Comparison of ENCODE assay signal across 33 mouse cellular contexts in genomic region chr15:36402051-36402450, GRCm38 (mm10).
"Had no signal": no experiment of that assay in that cellular context is flagged by ENCODE, and none has a peak within 500 bp of the region (broad histone marks: within the 10 kb centered on the region; RNA-seq: fewer than 3 reads in every experiment).

No protein-coding gene starts in this region.

- H3K4me3 ChIP-seq: heart, embryonic 12.5 days; heart, embryonic 13.5 days; heart, embryonic 15.5 days; hindbrain, embryonic 10.5 days; hindbrain, embryonic 12.5 days; hindbrain, embryonic 13.5 days; hindbrain, embryonic 15.5 days; intestine, embryonic 15.5 days; kidney, embryonic 15.5 days; layer of hippocampus, adult 2 months; left cerebral cortex, adult 2 months had no signal

- ATAC-seq: hindbrain, embryonic 16.5 days; hindbrain, postnatal 0 days; inflammation-experienced regulatory T-cells, adult 6 months; intestine, embryonic 15.5 days; intestine, embryonic 16.5 days; intestine, postnatal 0 days had no signal

- DNase-seq: heart, postnatal 10 days; heart, postnatal 14 days; heart, postnatal 4 days; kidney, adult 11 months; kidney, adult 18-20 months; kidney, adult 2 months; kidney, adult 8-10 months; kidney, adult 9 months; kidney, postnatal 10 days; kidney, postnatal 14 days; kidney, postnatal 25 days; kidney, postnatal 36 days; kidney, postnatal 4 days; layer of hippocampus, adult 9-11 months; layer of hippocampus, postnatal 36 days had no signal

- H3K9ac ChIP-seq: heart, embryonic 12.5 days; heart, embryonic 13.5 days; heart, embryonic 15.5 days; hindbrain, embryonic 12.5 days; hindbrain, embryonic 13.5 days; hindbrain, embryonic 14.5 days; hindbrain, embryonic 15.5 days; intestine, embryonic 15.5 days; kidney, embryonic 15.5 days had no signal

- H3K27ac ChIP-seq: heart, embryonic 15.5 days; hindbrain, embryonic 10.5 days; hindbrain, embryonic 12.5 days; hindbrain, embryonic 13.5 days; hindbrain, embryonic 14.5 days; hindbrain, embryonic 15.5 days; hindbrain, postnatal 0 days; intestine, embryonic 15.5 days; kidney, embryonic 15.5 days; kidney, postnatal 0 days; layer of hippocampus, adult 2 months; left cerebral cortex, adult 2 months had no signal

- H3K27me3 ChIP-seq: heart, embryonic 12.5 days; heart, embryonic 13.5 days; heart, embryonic 15.5 days; hindbrain, embryonic 12.5 days; hindbrain, embryonic 13.5 days; hindbrain, embryonic 15.5 days; intestine, embryonic 15.5 days; kidney, embryonic 15.5 days had no signal

- H3K9me3 ChIP-seq: heart, embryonic 12.5 days; heart, embryonic 15.5 days; hindbrain, embryonic 10.5 days; hindbrain, embryonic 12.5 days; hindbrain, embryonic 13.5 days; hindbrain, embryonic 15.5 days; intestine, embryonic 15.5 days; kidney, embryonic 15.5 days had no signal

- H3K36me3 ChIP-seq: heart, embryonic 12.5 days; heart, embryonic 13.5 days; heart, embryonic 15.5 days; hindbrain, embryonic 10.5 days; hindbrain, embryonic 12.5 days; hindbrain, embryonic 13.5 days; hindbrain, embryonic 15.5 days; intestine, embryonic 15.5 days; kidney, embryonic 15.5 days had no signal

- H3K4me2 ChIP-seq: heart, embryonic 12.5 days; heart, embryonic 13.5 days; heart, embryonic 15.5 days; hindbrain, embryonic 12.5 days; hindbrain, embryonic 13.5 days; hindbrain, embryonic 14.5 days; hindbrain, embryonic 15.5 days; intestine, embryonic 15.5 days; kidney, embryonic 15.5 days had no signal
